Mouse (Mus musculus) frontal cortex, postnatal 36 days (tissue): ENCODE measurements at regions not wholly inside any gene's neighbourhood (a gene's known extent, or its start where the extent isn't known, plus 50 kb on each side); places are given as distances from the start of the nearest gene placed in this dataset.

Experiments used
- DNase-seq, 2 experiments: peaks; one replicate each; pipeline ENCODE4 v3.0.0; 2022; ENCODE audit warnings: low spot score in 2 of 2

GRCm38 (mm10) chr5:70323651-70324050 lies 518.8 kb downstream of the Gabrg1 start:
- DNase-seq = peak; percentile 0 to 4
